ENCODE assay signal across 11 mouse cellular contexts in the genomic region with DNA sequence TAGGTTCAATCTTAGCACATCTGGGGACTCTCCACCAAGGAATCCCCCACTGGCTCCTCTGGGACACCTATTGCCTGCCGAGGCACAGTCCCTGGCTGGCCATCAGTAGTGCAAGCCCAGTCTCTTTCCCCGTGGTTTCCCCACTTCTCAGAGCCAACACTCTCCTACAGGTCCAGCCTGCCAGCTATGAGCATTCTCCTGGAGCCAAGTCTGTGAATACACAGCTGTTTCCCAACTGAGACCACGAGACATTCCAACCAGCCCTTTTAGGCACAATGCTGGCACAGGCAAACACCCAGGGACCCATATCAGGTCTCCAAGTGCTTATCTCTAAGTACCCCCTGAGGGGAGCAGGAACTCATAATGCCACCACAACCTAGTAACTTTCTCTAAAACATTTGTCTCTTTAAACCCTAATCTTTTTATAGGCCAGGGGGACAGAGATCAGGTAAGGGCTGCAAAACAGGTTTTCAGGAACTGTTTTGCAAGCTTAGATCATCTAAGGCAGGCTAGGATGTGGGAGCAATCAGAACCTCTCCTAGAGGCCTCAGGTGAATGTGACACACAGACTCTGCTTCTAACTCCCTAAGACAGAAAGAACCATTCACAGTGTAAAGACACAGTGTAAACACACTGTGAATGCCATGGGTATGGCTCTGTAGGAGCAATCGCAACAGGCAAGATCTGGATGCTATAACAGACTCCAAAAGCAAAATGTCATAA. TPM values are rescaled to one million over a fixed set of nuclear protein-coding genes. Genes with fewer than 3 reads are reported as not detected.
DNase-seq lines count a peak whose midpoint lies in the region; ATAC-seq and TF ChIP-seq lines count a peak whose summit lies in the region.
"Had no signal": no experiment of that assay in that cellular context is flagged by ENCODE, and none has a peak within 500 bp of the region (broad histone marks: within the 10 kb centered on the region; RNA-seq: fewer than 3 reads in every experiment).

No protein-coding gene starts in this region.

- peak; percentile 42; the same call in 1 of the 2 replicates for TF ChIP-seq EP300 in lung, postnatal 0 days (IDR thresholded peaks at IDR 0.05)

- no peak for ATAC-seq in kidney, embryonic 16.5 days (ENCODE audit: low FRiP score, low TSS enrichment)
- ATAC-seq in embryonic facial prominence, embryonic 15.5 days (ENCODE audit: insufficient number of reproducible peaks, low FRiP score, low TSS enrichment, low read depth) = no peak
- ATAC-seq in heart, embryonic 11.5 days (replicated peaks; ENCODE audit: insufficient number of reproducible peaks, low FRiP score, low TSS enrichment) = no peak
- peak; percentile 90 for ATAC-seq in lung, postnatal 0 days

- no peak overlapping the region for H3K27ac ChIP-seq in kidney, embryonic 16.5 days (ENCODE audit: low read length)
- H3K27ac ChIP-seq in embryonic facial prominence, embryonic 15.5 days (replicated peaks) = peak overlapping the region; percentile 48; the same call in 1 of the 2 replicates
- peak overlapping the region; percentile 7; the same call in 1 of the 2 replicates for H3K27ac ChIP-seq in heart, embryonic 11.5 days (ENCODE audit: low read depth, low read length)
- H3K27ac ChIP-seq in lung, postnatal 0 days (ENCODE audit: low read length) = peak overlapping the region; percentile 11
- H3K27ac ChIP-seq in hindbrain, embryonic 10.5 days = no peak overlapping the region
- H3K27ac ChIP-seq: limb, embryonic 13.5 days; neural tube, embryonic 13.5 days had no signal

- H3K27me3 ChIP-seq in kidney, embryonic 16.5 days (ENCODE audit: insufficient read depth, low read length) = no peaks in the 10 kb centered on the region
- no peaks in the 10 kb centered on the region for H3K27me3 ChIP-seq in embryonic facial prominence, embryonic 15.5 days
- no peaks in the 10 kb centered on the region for H3K27me3 ChIP-seq in heart, embryonic 11.5 days (ENCODE audit: control insufficient read depth, insufficient read depth, low read length)
- no peaks in the 10 kb centered on the region for H3K27me3 ChIP-seq in lung, postnatal 0 days (replicated peaks; ENCODE audit: insufficient read depth, low read length)
- no peaks in the 10 kb centered on the region for H3K27me3 ChIP-seq in hindbrain, embryonic 10.5 days (ENCODE audit: insufficient read depth, poor library complexity, severe bottlenecking)
- H3K27me3 ChIP-seq: limb, embryonic 13.5 days; neural tube, embryonic 13.5 days had no signal

- H3K4me3 ChIP-seq in kidney, embryonic 16.5 days (ENCODE audit: low read length) = no peak overlapping the region
- no peak overlapping the region for H3K4me3 ChIP-seq in embryonic facial prominence, embryonic 15.5 days (replicated peaks)
- H3K4me3 ChIP-seq in heart, embryonic 11.5 days (ENCODE audit: low read depth, low read length) = no peak overlapping the region
- no peak overlapping the region for H3K4me3 ChIP-seq in lung, postnatal 0 days (ENCODE audit: low read depth, low read length)
- H3K4me3 ChIP-seq in hindbrain, embryonic 10.5 days = no peak overlapping the region
- H3K4me3 ChIP-seq: limb, embryonic 13.5 days; neural tube, embryonic 13.5 days had no signal

- peak; percentile 16 for DNase-seq in kidney, postnatal 14 days
- DNase-seq in lung, postnatal 0 days (ENCODE audit: low spot score) = peak; percentile 73
- no peak for DNase-seq in hindbrain, embryonic 10.5 days (ENCODE audit: low spot score)
- DNase-seq in spleen, postnatal 14 days (ENCODE audit: low spot score in 2 of 2) = no peak
- DNase-seq in embryo, embryonic 10.5 days (ENCODE audit: low spot score) = no peak
- DNase-seq: thymus, postnatal 4 days had no signal

- H3K9me3 ChIP-seq in kidney, embryonic 16.5 days (ENCODE audit: low read length) = peaks cover 8% of the 10 kb centered on the region
- no peaks in the 10 kb centered on the region for H3K9me3 ChIP-seq in embryonic facial prominence, embryonic 15.5 days (replicated peaks)
- H3K9me3 ChIP-seq in heart, embryonic 11.5 days (replicated peaks; ENCODE audit: control insufficient read depth, low read length) = 0 out of 2 replicates have a peak, but pooled peaks cover 5% of the 10 kb centered on the region
- H3K9me3 ChIP-seq in lung, postnatal 0 days (ENCODE audit: low read length) = no peaks in the 10 kb centered on the region
- H3K9me3 ChIP-seq in hindbrain, embryonic 10.5 days = peaks cover 7% of the 10 kb centered on the region; the same call in 1 of the 2 replicates
- H3K9me3 ChIP-seq: limb, embryonic 13.5 days had no signal

- no peak for TF ChIP-seq CTCF in lung, postnatal 0 days (IDR thresholded peaks at IDR 0.05)

- WGBS in kidney, embryonic 16.5 days = 66% methylated on average over 4 of the region's 4 CpGs
- WGBS in embryonic facial prominence, embryonic 15.5 days = 57% methylated on average over 4 of the region's 4 CpGs
- WGBS in heart, embryonic 11.5 days (ENCODE audit: insufficient replicate concordance) = 45% methylated on average over 4 of the region's 4 CpGs
- 48% methylated on average over 4 of the region's 4 CpGs for WGBS in lung, postnatal 0 days
- WGBS in hindbrain, embryonic 10.5 days = 82% methylated on average over 4 of the region's 4 CpGs

- no peak overlapping the region for H3K4me2 ChIP-seq in kidney, embryonic 16.5 days (replicated peaks; ENCODE audit: low read depth, low read length)
- no peak overlapping the region for H3K4me2 ChIP-seq in embryonic facial prominence, embryonic 15.5 days (replicated peaks)
- H3K4me2 ChIP-seq in heart, embryonic 11.5 days = no peak overlapping the region
- no peak overlapping the region for H3K4me2 ChIP-seq in lung, postnatal 0 days (replicated peaks; ENCODE audit: low read depth, low read length)
- H3K4me2 ChIP-seq: limb, embryonic 13.5 days; neural tube, embryonic 13.5 days had no signal

- no peak overlapping the region for H3K9ac ChIP-seq in kidney, embryonic 16.5 days (replicated peaks; ENCODE audit: low read length)
- H3K9ac ChIP-seq in embryonic facial prominence, embryonic 15.5 days = no peak overlapping the region
- peak overlapping the region; percentile 28; the same call in 1 of the 2 replicates for H3K9ac ChIP-seq in heart, embryonic 11.5 days (ENCODE audit: low read depth, low read length)
- no peak overlapping the region for H3K9ac ChIP-seq in lung, postnatal 0 days (replicated peaks; ENCODE audit: low read depth)
- H3K9ac ChIP-seq: limb, embryonic 13.5 days; neural tube, embryonic 13.5 days had no signal

- no peaks in the 10 kb centered on the region for H3K4me1 ChIP-seq in kidney, embryonic 16.5 days (ENCODE audit: insufficient read depth, low read length)
- peaks cover 8% of the 10 kb centered on the region for H3K4me1 ChIP-seq in embryonic facial prominence, embryonic 15.5 days
- peaks cover 17% of the 10 kb centered on the region for H3K4me1 ChIP-seq in heart, embryonic 11.5 days (ENCODE audit: control insufficient read depth, insufficient read depth, low read length)
- peaks cover 6% of the 10 kb centered on the region; the same call in 1 of the 2 replicates for H3K4me1 ChIP-seq in lung, postnatal 0 days (ENCODE audit: insufficient read depth, low read depth, low read length)
- peaks cover 8% of the 10 kb centered on the region; the same call in 1 of the 2 replicates for H3K4me1 ChIP-seq in hindbrain, embryonic 10.5 days (replicated peaks)
- H3K4me1 ChIP-seq: neural tube, embryonic 13.5 days had no signal

- no peaks in the 10 kb centered on the region for H3K36me3 ChIP-seq in kidney, embryonic 16.5 days (ENCODE audit: insufficient read depth, low read length)
- no peaks in the 10 kb centered on the region for H3K36me3 ChIP-seq in embryonic facial prominence, embryonic 15.5 days
- H3K36me3 ChIP-seq in heart, embryonic 11.5 days (ENCODE audit: control insufficient read depth, insufficient read depth, low read length) = no peaks in the 10 kb centered on the region
- H3K36me3 ChIP-seq in lung, postnatal 0 days (ENCODE audit: insufficient read depth, low read length) = no peaks in the 10 kb centered on the region
- H3K36me3 ChIP-seq in hindbrain, embryonic 10.5 days = no peaks in the 10 kb centered on the region
- H3K36me3 ChIP-seq: limb, embryonic 13.5 days; neural tube, embryonic 13.5 days had no signal

RNA-seq across cellular contexts. Expression of gene Fam189a2, which starts 23.0 kb away (rescaled TPM):
- polyA plus RNA-seq in kidney, embryonic 16.5 days (2015; fragmentation: Nextera tagmentation; extraction: Ambion mirVana) = 1.4 and 1.7 TPM in 2 replicates
- 0.52 and 1.2 TPM in 2 replicates for polyA plus RNA-seq in embryonic facial prominence, embryonic 15.5 days (2015; fragmentation: Nextera tagmentation; extraction: Ambion mirVana)
- polyA plus RNA-seq in heart, embryonic 11.5 days (2014; fragmentation: Nextera tagmentation; extraction: Ambion mirVana) = 8.3 and 9.3 TPM in 2 replicates
- 22.6 and 26.2 TPM in 2 replicates for polyA plus RNA-seq in lung, postnatal 0 days (2015; fragmentation: Nextera tagmentation; extraction: Ambion mirVana)
- polyA plus RNA-seq in hindbrain, embryonic 10.5 days (2016; fragmentation: Nextera tagmentation; extraction: Ambion mirVana) = 0.60 and 0.98 TPM in 2 replicates

Comparison
In these comparisons a context has a peak if more than half of its experiments do, and no peak if none do; other contexts are left out.
1. DNase-seq: peak in kidney, postnatal 14 days (single experiment) and lung, postnatal 0 days (single experiment); none in hindbrain, embryonic 10.5 days (single experiment), spleen, postnatal 14 days (0 of 2) and embryo, embryonic 10.5 days (single experiment).
2. H3K27ac ChIP-seq: peak in embryonic facial prominence, embryonic 15.5 days (single experiment), heart, embryonic 11.5 days (single experiment) and lung, postnatal 0 days (single experiment); none in kidney, embryonic 16.5 days (single experiment) and hindbrain, embryonic 10.5 days (single experiment).